Mouse (Mus musculus) lung, postnatal 0 days (tissue): ENCODE measurements at regions not wholly inside any gene's neighbourhood (a gene's known extent, or its start where the extent isn't known, plus 50 kb on each side); places are given as distances from the start of the nearest gene placed in this dataset.

Source experiments
- CTCF ChIP-seq: IDR thresholded peaks from 2 replicates; pipeline ENCODE4 v1.5.1; 2016; ENCODE audit warnings: antibody characterized with exemption, mild to moderate bottlenecking
- EP300 ChIP-seq: IDR thresholded peaks from 2 replicates; pipeline ENCODE4 v1.6.1; 2016; ENCODE audit warnings: antibody characterized with exemption, mild to moderate bottlenecking, control low read depth

DNA sequence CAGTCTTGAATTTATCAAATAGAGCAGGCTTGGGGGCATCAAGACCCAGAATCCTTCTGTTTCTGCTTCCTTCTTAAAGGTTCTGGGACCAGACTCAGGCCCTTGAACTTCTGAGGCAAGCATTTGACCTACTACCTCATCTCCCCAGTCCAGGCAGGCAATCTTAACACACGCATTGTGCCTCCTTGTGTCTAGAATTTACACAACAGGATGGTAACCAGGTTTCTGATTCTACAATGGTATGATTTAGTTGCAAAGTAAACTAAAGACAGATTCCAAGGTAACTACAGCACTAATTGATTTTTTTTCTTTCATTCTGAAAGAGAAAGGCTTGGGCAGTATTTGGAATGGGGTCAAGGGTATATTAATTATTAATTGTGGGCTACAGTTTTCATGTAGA, 115.7 kb upstream of the Tgfbr2 start:
- TF ChIP-seq EP300 (no peak), CTCF (peak; percentile 31; the same call in 1 of the 2 replicates)
